Mouse (Mus musculus) brain, embryonic 14.5 days (tissue): Measurements from ENCODE around the gene Kdm4a.

ENCODE experiments used
- CTCF ChIP-seq: fragments of 200-500 bp; IDR thresholded peaks from 2 replicates; pipeline ENCODE4 v1.5.1; 2012; ENCODE audit warnings: inconsistent platforms, mild to moderate bottlenecking, moderate library complexity, borderline replicate concordance; ENCODE audit not compliant: insufficient read depth, insufficient read length; ENCODE audit errors: extremely low read depth
- POLR2A ChIP-seq: fragments of 200-500 bp; IDR thresholded peaks from 2 replicates; pipeline ENCODE4 v1.6.1; 2012; ENCODE audit warnings: mild to moderate bottlenecking, inconsistent platforms, borderline replicate concordance; ENCODE audit not compliant: poor library complexity, insufficient read depth, insufficient read length, severe bottlenecking; ENCODE audit errors: extremely low read depth

GRCm38 (mm10) chr4:118137857-118138256 lies 42.0 kb downstream of the Kdm4a start:
- no peak for TF ChIP-seq CTCF
- no peak for TF ChIP-seq POLR2A
